Mouse (Mus musculus) spleen, adult 10 weeks (tissue): ENCODE results near the gene Adat3. TPM values are rescaled to one million over a fixed set of nuclear protein-coding genes. Genes with fewer than 3 reads are reported as not detected.

Experiments
- polyA plus RNA-seq: library from polyadenylated mRNA; stranded (reverse); fragments of 350-450 nt; fragmentation: Illumina TruSeq; extraction: RNeasy Lipid Tissue Mini Kit (QIAGEN cat#74804); gene quantifications from one replicate; pipeline ENCODE4 v1.2.3, GENCODE M21; 2015; ENCODE audit warnings: low replicate concordance; ENCODE audit not compliant: insufficient read depth

Adat3 gene
- polyA plus RNA-seq, result not detected

DNA sequence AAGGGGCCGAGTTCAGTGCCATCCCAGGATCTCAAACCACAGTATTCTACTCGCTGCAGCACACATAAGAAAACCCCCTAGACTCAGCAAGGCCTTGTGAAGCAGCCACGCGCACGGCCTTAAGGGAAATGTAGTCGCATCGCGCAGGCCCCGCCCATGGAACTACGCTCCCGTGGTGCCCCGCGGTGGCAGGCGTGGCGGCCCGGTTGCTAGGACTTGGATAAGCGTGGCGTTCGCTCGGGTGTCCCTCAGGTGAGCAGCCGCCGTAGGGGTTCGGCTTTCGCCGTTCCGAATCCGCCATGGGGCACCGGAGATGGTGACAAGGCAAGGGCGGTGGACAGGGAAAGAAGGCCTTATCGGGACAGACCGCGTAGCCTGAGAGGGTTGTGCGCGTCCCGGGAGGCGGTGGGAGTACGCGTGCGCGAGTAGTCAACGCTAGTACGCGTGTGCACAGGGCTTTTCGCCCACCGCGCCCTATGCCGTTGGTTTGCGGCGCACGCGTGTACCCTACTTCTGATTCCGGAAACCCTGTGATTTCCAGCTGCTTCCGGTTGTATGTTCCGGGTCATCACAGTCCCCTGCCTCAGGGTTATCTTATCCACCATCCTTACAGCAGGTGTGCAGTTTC lies at the start of gene Adat3, which contains the start of gene Scamp4:
Gene Adat3, plus strand, starts transcription at position 183 of the 628 bp plus-strand sequence.
Gene Scamp4, plus strand, starts transcription at position 175 of the 628 bp plus-strand sequence.

DNA sequence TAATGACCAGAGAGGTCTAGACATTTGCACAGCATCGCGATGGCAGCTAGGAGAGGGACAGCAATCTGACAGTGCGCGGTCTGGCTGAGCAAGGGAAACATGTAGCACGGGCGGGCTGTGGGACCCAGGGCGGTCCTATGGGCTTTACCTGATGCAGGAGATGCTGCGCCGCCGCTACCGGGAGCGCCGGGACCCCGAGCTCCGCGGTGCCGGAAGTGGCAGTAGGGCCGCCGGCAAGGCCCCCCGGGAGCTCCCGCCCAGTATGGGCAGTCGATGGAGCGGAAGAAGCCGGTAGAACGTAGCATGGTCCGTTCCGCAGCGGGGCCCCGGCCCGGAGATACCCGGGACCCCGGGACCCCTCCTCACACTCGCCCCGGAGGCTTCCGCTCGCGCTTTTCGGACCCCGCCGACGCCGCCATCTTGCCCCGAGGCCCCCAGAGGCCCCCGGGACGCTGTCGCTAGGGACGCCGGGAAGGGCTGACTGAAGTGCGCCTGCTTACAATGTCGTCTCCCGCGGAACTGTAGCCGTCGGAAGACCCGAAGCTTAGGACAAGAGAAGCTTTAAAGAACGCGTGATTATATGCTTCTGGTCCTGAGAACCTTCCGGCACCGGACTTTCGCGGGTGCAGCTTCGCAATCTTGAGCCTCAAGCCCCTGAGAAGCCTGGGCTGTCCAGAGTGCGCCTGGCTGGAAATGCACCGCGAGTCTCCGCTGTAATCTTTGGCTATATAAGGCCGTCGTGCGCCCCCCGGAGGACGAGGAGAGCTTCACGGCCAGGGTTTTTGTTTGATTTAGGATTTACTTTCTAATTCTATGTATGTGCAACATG lies 41.4 kb upstream of the Adat3 start, which contains the start of gene Rexo1:
Gene Rexo1, minus strand, starts transcription at position 445 of the 829 bp plus-strand sequence.

DNA sequence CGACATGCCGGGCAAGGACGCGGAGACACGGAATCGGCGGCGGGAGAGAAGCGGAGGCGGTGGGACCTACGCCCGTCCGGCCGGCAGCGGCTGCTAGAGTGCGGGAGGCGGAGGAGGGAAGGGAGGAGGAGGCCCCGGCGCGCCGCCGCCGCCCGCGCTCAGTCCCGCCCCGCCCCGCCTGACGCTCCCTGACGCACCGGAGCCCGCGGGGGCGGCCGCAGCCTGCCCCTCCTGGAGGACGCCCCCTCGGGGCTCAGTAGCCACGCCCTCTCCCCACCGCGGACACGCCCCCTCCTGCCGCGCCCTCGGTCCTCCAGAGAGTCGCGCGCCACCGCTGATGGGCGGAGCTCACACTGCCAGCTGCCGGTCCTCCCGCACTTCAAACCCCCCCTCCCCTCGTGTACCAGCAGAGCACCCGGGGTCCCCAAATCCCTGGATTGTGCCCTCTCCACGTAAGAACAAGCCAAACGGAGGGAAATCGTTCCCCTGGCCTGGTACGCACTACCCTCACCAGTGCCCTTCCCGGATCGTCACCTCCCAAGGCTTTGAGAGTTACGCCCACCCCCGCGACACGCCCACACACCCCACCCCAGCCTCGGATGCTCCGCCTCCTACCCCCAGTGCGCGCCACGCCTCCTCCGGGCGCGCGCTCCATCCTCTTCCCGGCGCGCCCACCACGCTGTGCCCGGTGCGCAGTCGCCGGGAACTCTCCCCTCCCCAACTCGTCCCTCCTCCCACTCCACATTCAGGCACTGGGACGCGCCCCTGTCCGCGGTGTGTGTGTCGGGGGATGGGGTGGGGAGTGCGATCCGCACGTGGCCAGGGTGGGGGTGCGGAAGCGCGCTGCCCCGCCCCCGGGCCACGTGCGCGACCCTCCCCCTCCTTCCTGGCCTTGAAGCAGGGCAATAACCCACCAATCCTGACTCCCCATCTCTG lies 25.2 kb upstream of the Adat3 start, which contains the start of gene Klf16:
Gene Klf16, minus strand, starts transcription at position 127 of the 936 bp plus-strand sequence.

DNA sequence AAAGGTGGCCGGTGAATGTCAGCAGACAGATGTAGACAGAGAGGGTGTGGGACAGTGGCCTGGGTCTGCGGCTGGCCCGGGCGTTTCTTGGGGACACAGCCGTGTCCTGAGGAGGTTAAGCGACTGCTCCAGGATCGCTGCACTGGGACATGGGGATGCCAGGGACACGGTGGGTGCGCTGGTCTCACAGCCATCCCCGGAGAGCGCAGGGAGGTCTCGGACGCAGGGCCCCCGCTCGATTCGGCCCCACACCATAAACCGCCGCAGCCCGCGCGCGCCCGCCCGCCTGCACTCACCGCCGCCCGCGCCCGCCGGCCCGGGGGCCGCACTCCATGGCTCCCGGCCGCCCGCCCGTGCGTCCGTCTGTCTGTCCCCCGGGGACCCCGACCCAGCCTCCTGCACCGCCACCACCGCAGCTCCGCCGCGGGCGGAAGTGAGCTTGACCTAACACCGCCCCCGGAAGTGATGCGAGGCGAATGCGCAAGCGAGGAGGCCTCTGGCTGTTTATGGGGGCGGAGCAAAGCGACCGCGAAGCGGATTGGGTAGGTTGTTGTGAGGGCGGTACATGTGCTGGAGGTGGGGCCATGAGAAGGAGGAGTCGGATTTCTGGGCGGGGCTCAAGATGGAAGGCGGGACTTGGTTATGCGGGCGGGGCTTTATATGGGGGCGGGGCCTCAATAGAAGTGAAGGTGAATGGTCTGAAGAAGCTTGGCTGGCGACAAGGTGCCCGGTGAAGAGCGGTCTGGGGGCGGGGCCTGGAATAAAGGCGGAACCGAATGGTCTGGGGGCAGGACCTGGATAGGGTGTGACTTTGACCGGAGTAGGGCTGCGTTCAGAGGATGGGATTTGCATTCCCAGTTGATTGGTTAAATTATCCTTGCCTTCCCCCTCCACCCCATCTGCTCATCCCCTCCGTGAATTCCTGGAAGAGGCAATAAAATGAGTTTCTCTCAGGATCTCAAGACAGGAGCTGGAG lies 12.5 kb upstream of the Adat3 start, which contains the start of gene Abhd17a:
Gene Abhd17a, minus strand, starts transcription at position 463 of the 976 bp plus-strand sequence.

DNA sequence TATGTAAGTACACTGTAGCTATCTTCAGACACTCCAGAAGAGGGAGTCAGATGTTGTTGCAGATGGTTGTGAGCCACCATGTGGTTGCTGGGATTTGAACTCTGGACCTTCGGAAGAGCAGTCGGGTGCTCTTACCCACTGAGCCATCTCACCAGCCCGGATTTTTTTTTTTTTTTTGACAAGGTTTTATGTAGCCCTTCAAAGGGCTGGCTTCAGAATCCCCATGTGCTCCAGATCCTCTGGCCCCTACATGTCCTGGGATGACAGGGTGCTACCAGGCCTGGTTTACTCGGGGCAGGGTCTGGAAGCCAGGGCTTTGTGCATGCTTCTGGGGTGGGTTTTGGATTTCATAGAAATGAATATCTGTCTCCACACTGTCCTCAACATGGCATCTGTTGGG lies 3.0 kb downstream of the Adat3 start, which contains the start of gene Gm49322:
Gene Gm49322, plus strand, starts transcription at position 301 of the 400 bp plus-strand sequence.

DNA sequence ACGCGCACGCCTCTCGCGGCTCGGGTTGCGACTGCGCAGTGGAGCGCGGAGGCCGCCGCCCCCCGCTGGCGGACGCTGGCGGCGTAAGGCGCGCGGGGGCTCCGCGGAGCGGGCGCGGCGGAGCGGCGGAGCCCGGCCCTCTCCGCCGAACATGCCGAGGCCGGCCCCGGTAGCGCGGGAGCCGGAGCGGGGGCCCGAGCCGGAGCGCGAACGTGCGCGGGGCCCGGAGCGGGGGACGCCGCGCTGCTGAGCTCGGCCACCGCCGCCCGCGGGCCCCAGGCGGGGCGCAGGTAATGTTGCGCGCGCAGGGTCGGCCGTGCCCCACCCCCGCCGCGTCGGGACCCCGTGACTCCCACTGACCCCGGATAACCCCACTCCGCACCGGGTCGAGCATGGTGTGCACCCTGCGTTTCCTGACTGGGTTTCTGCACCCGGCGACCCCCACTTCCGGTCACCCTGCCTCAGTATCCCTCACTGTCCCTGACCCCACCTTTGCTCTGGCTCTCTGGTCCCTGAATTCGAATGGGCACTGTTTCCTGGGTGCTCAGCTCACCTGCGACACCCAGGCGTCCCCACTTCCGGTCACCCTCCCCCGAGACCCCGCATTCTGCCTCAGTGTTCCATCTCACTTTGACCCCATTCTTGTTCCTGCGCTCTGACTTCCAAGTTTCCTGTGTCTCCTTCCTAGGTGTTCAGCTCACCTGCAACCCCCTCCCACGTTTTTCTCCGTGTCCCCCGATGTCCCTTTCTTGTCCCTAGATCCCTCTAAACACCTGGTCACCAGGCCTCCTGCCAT lies 20.2 kb downstream of the Adat3 start, which contains the start of gene Csnk1g2:
Gene Csnk1g2, plus strand, starts transcription at position 178 of the 796 bp plus-strand sequence.

DNA sequence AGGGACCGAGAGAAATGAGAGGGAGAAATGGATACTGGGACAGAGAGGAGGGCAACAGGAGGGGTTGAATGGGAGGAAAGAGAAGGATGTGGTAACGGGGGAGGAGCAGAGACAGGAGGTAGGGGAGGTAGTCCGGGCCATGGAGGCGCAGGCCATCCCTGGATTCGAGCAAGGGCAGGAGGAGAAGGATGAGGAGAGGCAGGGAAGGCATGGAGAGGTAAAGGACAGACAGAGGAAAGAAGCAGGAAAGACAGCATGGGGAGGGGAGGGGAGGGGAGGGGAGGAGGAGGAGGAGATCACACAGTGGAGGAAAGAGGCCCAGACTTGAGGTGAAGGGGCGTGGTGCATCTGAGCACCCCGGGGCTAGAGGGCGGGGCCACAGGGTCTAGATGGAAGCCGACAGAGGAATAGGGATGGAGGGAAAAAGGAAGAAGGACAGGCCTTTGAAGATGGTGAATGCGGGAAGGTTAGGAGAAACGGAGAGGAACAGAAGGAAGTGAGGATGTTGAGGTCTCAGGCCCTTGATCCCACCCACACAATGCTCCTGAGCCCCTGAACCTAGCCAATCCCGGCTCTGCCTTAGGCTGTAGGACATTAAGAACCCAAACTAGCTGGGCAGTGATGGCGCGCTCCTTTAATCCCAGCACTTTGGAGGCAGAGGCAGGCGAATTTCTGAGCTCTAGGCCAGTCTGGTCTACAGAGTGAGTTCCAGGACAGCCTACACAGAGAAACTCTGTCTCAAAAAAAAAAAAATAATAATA lies 54.4 kb downstream of the Adat3 start, which contains the start of gene Btbd2:
Gene Btbd2, minus strand, starts transcription at position 209 of the 761 bp plus-strand sequence.

Other genes with a start within 250 kb of the Adat3 start
- gene Plk5, start 246.4 kb upstream of the Adat3 start, polyA plus RNA-seq, result not detected
- 4.6 TPM for gene Mex3d, start 215.2 kb upstream of the Adat3 start, polyA plus RNA-seq
- 18.0 TPM for gene Mbd3, start 203.3 kb upstream of the Adat3 start, polyA plus RNA-seq
- gene Uqcr11, start 196.1 kb upstream of the Adat3 start, polyA plus RNA-seq, result 11.5 TPM
- gene Tcf3, start 169.2 kb upstream of the Adat3 start, polyA plus RNA-seq, result 22.1 TPM
- gene Onecut3, start 108.0 kb upstream of the Adat3 start, polyA plus RNA-seq, result not detected
- gene Atp8b3, start 63.8 kb upstream of the Adat3 start, polyA plus RNA-seq, result not detected
- gene Rexo1, start 41.3 kb upstream of the Adat3 start, polyA plus RNA-seq, result 10.1 TPM
- 11.6 TPM for gene Klf16, start 25.6 kb upstream of the Adat3 start, polyA plus RNA-seq
- gene Abhd17a, start 12.5 kb upstream of the Adat3 start, polyA plus RNA-seq, result 5.6 TPM
- gene Scamp4, start within 50 bp of the Adat3 start, polyA plus RNA-seq, result 20.6 TPM
- 0.93 TPM for gene Gm49322, start 3.1 kb downstream of the Adat3 start, polyA plus RNA-seq
- gene Csnk1g2, start 20.0 kb downstream of the Adat3 start, polyA plus RNA-seq, result 21.2 TPM
- 4.3 TPM for gene Btbd2, start 54.2 kb downstream of the Adat3 start, polyA plus RNA-seq
- 81.5 TPM for gene Mknk2, start 75.2 kb downstream of the Adat3 start, polyA plus RNA-seq
- gene Mob3a, start 99.1 kb downstream of the Adat3 start, polyA plus RNA-seq, result 94.7 TPM
- 35.5 TPM for gene Izumo4, start 99.3 kb downstream of the Adat3 start, polyA plus RNA-seq
- gene Ap3d1, start 139.4 kb downstream of the Adat3 start, polyA plus RNA-seq, result 63.5 TPM
- gene Dot1l, start 152.3 kb downstream of the Adat3 start, polyA plus RNA-seq, result 12.6 TPM
- 22.7 TPM for gene Sf3a2, start 195.3 kb downstream of the Adat3 start, polyA plus RNA-seq
- 70.0 TPM for gene Plekhj1, start 195.7 kb downstream of the Adat3 start, polyA plus RNA-seq
- not detected for gene Amh, start 202.4 kb downstream of the Adat3 start, polyA plus RNA-seq
- gene Jsrp1, start 210.6 kb downstream of the Adat3 start, polyA plus RNA-seq, result not detected
- 388 TPM for gene Oaz1, start 223.8 kb downstream of the Adat3 start, polyA plus RNA-seq
- not detected for gene Lingo3, start 241.2 kb downstream of the Adat3 start, polyA plus RNA-seq